Mouse (Mus musculus) thymus, adult 2 months (tissue): Measurements from ENCODE around the gene Brip1.
"Not testable (repeated sequence)": the region's sequence is repeated elsewhere in the genome, so short reads cannot be mapped to it uniquely, and the experiment has no call there.

ENCODE experiments used
- CTCF ChIP-seq: fragments of 200-500 bp; IDR thresholded peaks from 2 replicates; pipeline ENCODE4 v1.5.1; 2012; ENCODE audit warnings: mild to moderate bottlenecking, control low read depth, low read length, moderate library complexity, borderline replicate concordance; ENCODE audit not compliant: control insufficient read depth, poor library complexity, insufficient read depth; ENCODE audit errors: extremely low read depth
- POLR2A ChIP-seq: fragments of 200-500 bp; IDR thresholded peaks from 2 replicates; pipeline ENCODE4 v1.6.1; 2012; ENCODE audit warnings: mild to moderate bottlenecking, low read length, control low read depth, moderate library complexity; ENCODE audit not compliant: control insufficient read depth, poor library complexity, insufficient read depth; ENCODE audit errors: extremely low read depth

GRCm38 (mm10) chr11:86185224-86185623 lies 15.8 kb downstream of the Brip1 start:
- not testable (repeated sequence) for TF ChIP-seq POLR2A, CTCF
